14 mouse cellular contexts compared by ENCODE assay signal in genomic region chr15:25237665-25238664, GRCm38 (mm10).
DNase-seq lines count a peak whose midpoint lies in the region; ATAC-seq and TF ChIP-seq lines count a peak whose summit lies in the region.
"Had no signal": no experiment of that assay in that cellular context is flagged by ENCODE, and none has a peak within 500 bp of the region (broad histone marks: within the 10 kb centered on the region; RNA-seq: fewer than 3 reads in every experiment).

No protein-coding gene starts in this region.

- H3K27me3 ChIP-seq in forebrain, embryonic 12.5 days: no peaks in the 10 kb centered on the region
- no peaks in the 10 kb centered on the region for H3K27me3 ChIP-seq in forebrain, embryonic 16.5 days (replicated peaks; ENCODE audit: control insufficient read depth, insufficient read depth, low read length)
- no peaks in the 10 kb centered on the region for H3K27me3 ChIP-seq in hindbrain, embryonic 14.5 days (ENCODE audit: control insufficient read depth, insufficient read depth, low read length)
- H3K27me3 ChIP-seq in midbrain, embryonic 16.5 days (ENCODE audit: control insufficient read depth, insufficient read depth, low read depth, low read length): no peaks in the 10 kb centered on the region
- H3K27me3 ChIP-seq: limb, embryonic 15.5 days had no signal

- peak; percentile 68 for ATAC-seq in forebrain, embryonic 12.5 days (ENCODE audit: low FRiP score)
- ATAC-seq in forebrain, embryonic 16.5 days: no peak
- peak; percentile 46; the same call in 1 of the 2 replicates for ATAC-seq in hindbrain, embryonic 14.5 days (ENCODE audit: low FRiP score)
- ATAC-seq in midbrain, embryonic 16.5 days: peak; percentile 42; the same call in 1 of the 2 replicates

- H3K4me2 ChIP-seq in forebrain, embryonic 12.5 days: no peak overlapping the region
- no peak overlapping the region for H3K4me2 ChIP-seq in forebrain, embryonic 16.5 days (ENCODE audit: low read length)
- peak overlapping the region; percentile 24 for H3K4me2 ChIP-seq in hindbrain, embryonic 14.5 days (replicated peaks)
- no peak overlapping the region for H3K4me2 ChIP-seq in midbrain, embryonic 16.5 days (ENCODE audit: low read length)
- H3K4me2 ChIP-seq: limb, embryonic 15.5 days had no signal

- WGBS in forebrain, embryonic 12.5 days: 80% methylated on average over 18 of the region's 18 CpGs
- WGBS in forebrain, embryonic 16.5 days: 80% methylated on average over 18 of the region's 18 CpGs
- WGBS in hindbrain, embryonic 14.5 days: 70% methylated on average over 18 of the region's 18 CpGs
- WGBS in midbrain, embryonic 16.5 days: 76% methylated on average over 18 of the region's 18 CpGs

- DNase-seq in brain, embryonic 14.5 days (ENCODE audit: low read depth): peak; percentile 64
- DNase-seq in hindbrain, embryonic 14.5 days (ENCODE audit: low spot score): no peak
- no peak for DNase-seq in adipocyte (ENCODE audit: low spot score)
- no peak for DNase-seq in gastrocnemius, adult 8-10 months (ENCODE audit: low spot score in 2 of 2)
- DNase-seq in gastrocnemius, postnatal 10 days: no peak
- DNase-seq: adrenal gland, postnatal 25 days; kidney, adult 2 months; kidney, postnatal 4 days; lung, adult 18-20 months had no signal

- H3K9me3 ChIP-seq in forebrain, embryonic 12.5 days: no peaks in the 10 kb centered on the region
- no peaks in the 10 kb centered on the region for H3K9me3 ChIP-seq in forebrain, embryonic 16.5 days (ENCODE audit: control insufficient read depth, low read length)
- no peaks in the 10 kb centered on the region for H3K9me3 ChIP-seq in hindbrain, embryonic 14.5 days (ENCODE audit: control insufficient read depth, low read length)
- H3K9me3 ChIP-seq in midbrain, embryonic 16.5 days (replicated peaks; ENCODE audit: control insufficient read depth, low read length, poor library complexity, severe bottlenecking): no peaks in the 10 kb centered on the region
- H3K9me3 ChIP-seq: limb, embryonic 15.5 days had no signal

- H3K36me3 ChIP-seq in forebrain, embryonic 12.5 days (replicated peaks): no peaks in the 10 kb centered on the region
- no peaks in the 10 kb centered on the region for H3K36me3 ChIP-seq in forebrain, embryonic 16.5 days (ENCODE audit: control insufficient read depth, insufficient read depth)
- H3K36me3 ChIP-seq in hindbrain, embryonic 14.5 days (replicated peaks; ENCODE audit: control insufficient read depth, insufficient read depth): no peaks in the 10 kb centered on the region
- no peaks in the 10 kb centered on the region for H3K36me3 ChIP-seq in midbrain, embryonic 16.5 days (ENCODE audit: control insufficient read depth, insufficient read depth, low read length)
- H3K36me3 ChIP-seq: limb, embryonic 15.5 days had no signal

- TF ChIP-seq CTCF in brain, embryonic 14.5 days (IDR thresholded peaks at IDR 0.05; ENCODE audit: borderline replicate concordance, extremely low read depth, insufficient read depth, insufficient read length): no peak

- H3K9ac ChIP-seq in forebrain, embryonic 12.5 days: no peak overlapping the region
- no peak overlapping the region for H3K9ac ChIP-seq in forebrain, embryonic 16.5 days (replicated peaks; ENCODE audit: low read depth, low read length)
- no peak overlapping the region for H3K9ac ChIP-seq in hindbrain, embryonic 14.5 days
- H3K9ac ChIP-seq in midbrain, embryonic 16.5 days (ENCODE audit: low read depth, low read length): no peak overlapping the region
- H3K9ac ChIP-seq: limb, embryonic 15.5 days had no signal

- no peak overlapping the region for H3K27ac ChIP-seq in forebrain, embryonic 12.5 days
- no peak overlapping the region for H3K27ac ChIP-seq in forebrain, embryonic 16.5 days (ENCODE audit: low read length)
- peak overlapping the region; percentile 32; the same call in 1 of the 2 replicates for H3K27ac ChIP-seq in hindbrain, embryonic 14.5 days
- no peak overlapping the region for H3K27ac ChIP-seq in midbrain, embryonic 16.5 days (ENCODE audit: low read length)
- H3K27ac ChIP-seq: limb, embryonic 15.5 days; macrophage had no signal

- TF ChIP-seq POLR2A in brain, embryonic 14.5 days (IDR thresholded peaks at IDR 0.05; ENCODE audit: borderline replicate concordance, extremely low read depth, insufficient read depth, insufficient read length, poor library complexity, severe bottlenecking): no peak

- no peaks in the 10 kb centered on the region for H3K4me1 ChIP-seq in forebrain, embryonic 12.5 days
- no peaks in the 10 kb centered on the region for H3K4me1 ChIP-seq in forebrain, embryonic 16.5 days (replicated peaks; ENCODE audit: control insufficient read depth, insufficient read depth, low read length)
- no peaks in the 10 kb centered on the region for H3K4me1 ChIP-seq in hindbrain, embryonic 14.5 days (replicated peaks; ENCODE audit: control insufficient read depth, insufficient read depth, low read length)
- no peaks in the 10 kb centered on the region for H3K4me1 ChIP-seq in midbrain, embryonic 16.5 days (ENCODE audit: control insufficient read depth, insufficient read depth, low read length)
- H3K4me1 ChIP-seq: limb, embryonic 15.5 days had no signal

- H3K4me3 ChIP-seq in forebrain, embryonic 12.5 days (replicated peaks): no peak overlapping the region
- no peak overlapping the region for H3K4me3 ChIP-seq in forebrain, embryonic 16.5 days (replicated peaks; ENCODE audit: low read length)
- no peak overlapping the region for H3K4me3 ChIP-seq in hindbrain, embryonic 14.5 days (replicated peaks; ENCODE audit: low read length)
- no peak overlapping the region for H3K4me3 ChIP-seq in midbrain, embryonic 16.5 days (ENCODE audit: low read depth, low read length)
- H3K4me3 ChIP-seq: limb, embryonic 15.5 days had no signal
